Mouse (Mus musculus) CH12.LX (cell line): ENCODE measurements around the gene Daam1.

Source experiments
- CTCF ChIP-seq, 2 experiments: IDR thresholded peaks in 1 of 2; conservative IDR thresholded peaks in 1 of 2; 2 replicates each; pipeline ENCODE4 v1.5.1; 2011 to 2012; ENCODE audit warnings: low read depth in 2 of 2, low read length in 2 of 2, improper control_type of control experiment in 1 of 2, inconsistent platforms in 1 of 2, mild to moderate bottlenecking in 1 of 2, moderate library complexity in 1 of 2
- ELF1 ChIP-seq: IDR thresholded peaks from 2 replicates; pipeline ENCODE4 v1.6.1; 2014; ENCODE audit warnings: low read depth, mild to moderate bottlenecking, inconsistent platforms, low read length, improper control_type of control experiment
- KAT2A ChIP-seq: IDR thresholded peaks from 2 replicates; pipeline ENCODE4 v1.6.1; 2012; ENCODE audit warnings: low read length, improper control_type of control experiment, inconsistent platforms; ENCODE audit not compliant: insufficient replicate concordance
- MAFK ChIP-seq: IDR thresholded peaks from 2 replicates; pipeline ENCODE4 v1.6.1; 2011; ENCODE audit warnings: low read length, improper control_type of control experiment; ENCODE audit not compliant: insufficient replicate concordance
- MAX ChIP-seq: IDR thresholded peaks from 2 replicates; pipeline ENCODE4 v1.6.1; 2011; ENCODE audit warnings: low read length, improper control_type of control experiment
- MAZ ChIP-seq: IDR thresholded peaks from 2 replicates; pipeline ENCODE4 v1.6.1; 2012; ENCODE audit warnings: low read depth, mild to moderate bottlenecking, inconsistent platforms, low read length, improper control_type of control experiment, moderate library complexity
- UBTF ChIP-seq: IDR thresholded peaks from 2 replicates; pipeline ENCODE4 v1.6.1; 2012; ENCODE audit warnings: low read depth, mild to moderate bottlenecking, inconsistent platforms, low read length, improper control_type of control experiment, moderate library complexity
- ZMIZ1 ChIP-seq: IDR thresholded peaks from 2 replicates; pipeline ENCODE4 v1.6.1; 2012; ENCODE audit warnings: low read depth, mild to moderate bottlenecking, inconsistent platforms, low read length, improper control_type of control experiment
- ZNF384 ChIP-seq: IDR thresholded peaks from 2 replicates; pipeline ENCODE4 v1.6.1; 2012; ENCODE audit warnings: low read depth, low read length, improper control_type of control experiment, inconsistent platforms

- no peak for TF ChIP-seq ZMIZ1
- TF ChIP-seq KAT2A, result no peak
- TF ChIP-seq ELF1, result no peak
- TF ChIP-seq ZNF384, result no peak
- TF ChIP-seq MAX, result no peak
- no peak for TF ChIP-seq UBTF
- TF ChIP-seq CTCF (conservative IDR thresholded peaks at IDR 0.05 in 1 of 2, IDR thresholded peaks at IDR 0.05 in 1 of 2; ENCODE audit: low read depth in 2 of 2, low read length in 2 of 2), result no peak
- TF ChIP-seq MAZ, result no peak
- no peak for TF ChIP-seq MAFK
These were observed 67.4 kb downstream of the Daam1 start for GRCm38 (mm10) chr12:71898231-71898630.
